ENCODE assay signal across 16 mouse cellular contexts in genomic region chr8:95348356-95348755, GRCm38 (mm10). TPM values are rescaled to one million over a fixed set of nuclear protein-coding genes. Genes with fewer than 3 reads are reported as not detected.
A peak's percentile ranks its signal among the peaks of the same experiment; 100 is the strongest.
DNase-seq lines count a peak whose midpoint lies in the region; ATAC-seq and TF ChIP-seq lines count a peak whose summit lies in the region.
"Had no signal": no experiment of that assay in that cellular context is flagged by ENCODE, and none has a peak within 500 bp of the region (broad histone marks: within the 10 kb centered on the region; RNA-seq: fewer than 3 reads in every experiment).

No protein-coding gene starts in this region.

- no peaks in the 10 kb centered on the region for H3K79me2 ChIP-seq in heart, adult 2 months (replicated peaks; ENCODE audit: control insufficient read depth, insufficient read depth, low read length)

- no peaks in the 10 kb centered on the region for H3K27me3 ChIP-seq in heart, adult 2 months (ENCODE audit: control insufficient read depth, insufficient read depth, low read length)
- H3K27me3 ChIP-seq in hindbrain, embryonic 15.5 days, result no peaks in the 10 kb centered on the region
- peaks cover 2% of the 10 kb centered on the region; the same call in 1 of the 2 replicates for H3K27me3 ChIP-seq in hindbrain, embryonic 11.5 days (ENCODE audit: control insufficient read depth, insufficient read depth, low read length)
- H3K27me3 ChIP-seq: Patski had no signal

- no peak overlapping the region for H3K4me3 ChIP-seq in heart, adult 2 months
- H3K4me3 ChIP-seq in hindbrain, embryonic 15.5 days, result no peak overlapping the region
- H3K4me3 ChIP-seq in hindbrain, embryonic 11.5 days (ENCODE audit: low read depth, low read length), result no peak overlapping the region
- H3K4me3 ChIP-seq: embryonic facial prominence, embryonic 15.5 days had no signal

- TF ChIP-seq CTCF in heart, adult 2 months (IDR thresholded peaks at IDR 0.05), result no peak

- TF ChIP-seq EP300 in heart, adult 2 months (IDR thresholded peaks at IDR 0.05; ENCODE audit: insufficient read depth, low read depth, low read length), result no peak

- H3K9me3 ChIP-seq in hindbrain, embryonic 15.5 days, result no peaks in the 10 kb centered on the region
- H3K9me3 ChIP-seq in hindbrain, embryonic 11.5 days (ENCODE audit: control insufficient read depth, low read length), result no peaks in the 10 kb centered on the region
- H3K9me3 ChIP-seq: embryonic facial prominence, embryonic 15.5 days had no signal

- no peaks in the 10 kb centered on the region for H3K36me3 ChIP-seq in heart, adult 2 months (ENCODE audit: control insufficient read depth, insufficient read depth, low read length)
- H3K36me3 ChIP-seq in hindbrain, embryonic 15.5 days, result peaks cover 14% of the 10 kb centered on the region; the same call in 1 of the 2 replicates
- no peaks in the 10 kb centered on the region for H3K36me3 ChIP-seq in hindbrain, embryonic 11.5 days (ENCODE audit: control insufficient read depth, insufficient read depth, low read length)

- TF ChIP-seq POLR2A in heart, adult 2 months (IDR thresholded peaks at IDR 0.05; ENCODE audit: insufficient read depth, low read depth, low read length), result no peak

- ATAC-seq in hindbrain, embryonic 15.5 days (ENCODE audit: low FRiP score, low read depth), result no peak
- no peak for ATAC-seq in hindbrain, embryonic 11.5 days (ENCODE audit: low FRiP score)
- peak; percentile 7 for ATAC-seq in inflammation-experienced regulatory T-cells, adult 6 months
- ATAC-seq: Patski had no signal

- peak overlapping the region; percentile 44; the same call in 1 of the 2 replicates for H3K27ac ChIP-seq in heart, adult 2 months
- 0 out of 2 replicates have a peak overlapping the region, but pooled peaks have one; percentile 37 for H3K27ac ChIP-seq in hindbrain, embryonic 15.5 days (replicated peaks)
- H3K27ac ChIP-seq in hindbrain, embryonic 11.5 days (ENCODE audit: low read depth, low read length), result no peak overlapping the region

- 82% methylated on average over 2 of the region's 2 CpGs for WGBS in heart, adult 2 months
- 78% methylated on average over 2 of the region's 2 CpGs for WGBS in hindbrain, embryonic 15.5 days
- 88% methylated on average over 2 of the region's 2 CpGs for WGBS in hindbrain, embryonic 11.5 days

- peaks cover 10% of the 10 kb centered on the region for H3K4me1 ChIP-seq in heart, adult 2 months (ENCODE audit: control insufficient read depth, insufficient read depth, low read length)
- peaks cover 40% of the 10 kb centered on the region for H3K4me1 ChIP-seq in hindbrain, embryonic 15.5 days (replicated peaks)
- H3K4me1 ChIP-seq in hindbrain, embryonic 11.5 days (replicated peaks; ENCODE audit: control insufficient read depth, insufficient read depth, low read length), result no peaks in the 10 kb centered on the region; the same call in 1 of the 2 replicates

- DNase-seq in heart, adult 2 months, result no peak
- DNase-seq in heart, adult 9 months (ENCODE audit: low spot score in 2 of 2), result no peak
- DNase-seq in hindbrain, embryonic 11.5 days (ENCODE audit: low spot score), result no peak
- DNase-seq in 416B (ENCODE audit: low read depth), result peak; percentile 26
- DNase-seq in thymus, postnatal 14 days, result no peak
- no peak for DNase-seq in testis, postnatal 14 days (ENCODE audit: low spot score)
- DNase-seq: thymus, postnatal 4 days had no signal

- intact Hi-C loops in heart, adult 2 months (cut with DNase I), result loop anchor here (5.0 kb wide), 1 partner anchor 139 kb away; no protein-coding TSS in a partner anchor

- 0 out of 2 replicates have a peak overlapping the region, but pooled peaks have one; percentile 30 for H3K4me2 ChIP-seq in hindbrain, embryonic 15.5 days
- no peak overlapping the region for H3K4me2 ChIP-seq in hindbrain, embryonic 11.5 days (replicated peaks; ENCODE audit: low read depth, low read length)

- no peak overlapping the region for H3K9ac ChIP-seq in heart, adult 2 months (ENCODE audit: low read depth, low read length)
- H3K9ac ChIP-seq in hindbrain, embryonic 15.5 days, result no peak overlapping the region
- H3K9ac ChIP-seq in hindbrain, embryonic 11.5 days (ENCODE audit: low read depth, low read length), result no peak overlapping the region
- H3K9ac ChIP-seq: embryonic facial prominence, embryonic 15.5 days had no signal

RNA-seq across cellular contexts. Expression of gene Mmp15, which starts 3.7 kb away (rescaled TPM):
- total RNA-seq in heart, adult 2 months (2021), result 10 to 100 TPM; 53.4 to 67.5 TPM
- 56.7 and 58.4 TPM in 2 replicates for polyA plus RNA-seq in heart, adult 2 months (2012; rRNA removed)
- polyA plus RNA-seq in hindbrain, embryonic 15.5 days (2015; fragmentation: Nextera tagmentation; extraction: Ambion mirVana), result 20.0 and 22.1 TPM in 2 replicates
- polyA plus RNA-seq in hindbrain, embryonic 11.5 days (2014; fragmentation: Nextera tagmentation; extraction: Ambion mirVana), result 13.0 and 15.7 TPM in 2 replicates
- polyA plus RNA-seq in inflammation-experienced regulatory T-cells, adult 6 months (2017; shearing (Covaris generic)), result 1 to 10 TPM in 1 of 3 experiments, under 1 TPM in 2; 0.53 to 1.3 (median 0.63) TPM
- total RNA-seq: megakaryocyte, adult 5-6 weeks had no signal

RNA-seq across cellular contexts. Expression of gene Usb1, which starts 16.3 kb away (rescaled TPM):
- 10 to 100 TPM; 12.2 to 15.2 TPM for total RNA-seq in heart, adult 2 months (2021)
- 23.9 and 31.1 TPM in 2 replicates for polyA plus RNA-seq in heart, adult 2 months (2012; rRNA removed)
- polyA plus RNA-seq in hindbrain, embryonic 15.5 days (2015; fragmentation: Nextera tagmentation; extraction: Ambion mirVana), result 34.8 and 35.8 TPM in 2 replicates
- 36.5 and 40.3 TPM in 2 replicates for polyA plus RNA-seq in hindbrain, embryonic 11.5 days (2014; fragmentation: Nextera tagmentation; extraction: Ambion mirVana)
- 10 to 100 TPM; 59.7 to 62.9 (median 59.7) TPM for polyA plus RNA-seq in inflammation-experienced regulatory T-cells, adult 6 months (2017; shearing (Covaris generic))

RNA-seq across cellular contexts. Expression of gene Zfp319, which starts 16.6 kb away (rescaled TPM):
- total RNA-seq in heart, adult 2 months (2021), result 1 to 10 TPM; 7.6 to 8.1 TPM
- 5.5 and 7.3 TPM in 2 replicates for polyA plus RNA-seq in heart, adult 2 months (2012; rRNA removed)
- polyA plus RNA-seq in hindbrain, embryonic 15.5 days (2015; fragmentation: Nextera tagmentation; extraction: Ambion mirVana), result 15.2 and 16.5 TPM in 2 replicates
- 8.9 and 10.0 TPM in 2 replicates for polyA plus RNA-seq in hindbrain, embryonic 11.5 days (2014; fragmentation: Nextera tagmentation; extraction: Ambion mirVana)
- polyA plus RNA-seq in inflammation-experienced regulatory T-cells, adult 6 months (2017; shearing (Covaris generic)), result 1 to 10 TPM; 3.1 to 4.2 (median 3.6) TPM

RNA-seq across cellular contexts. Expression of gene Tepp, which starts 38.0 kb away (rescaled TPM):
- total RNA-seq in heart, adult 2 months (2021), result not detected
- polyA plus RNA-seq in heart, adult 2 months (2012; rRNA removed), result 0.44 and 0.59 TPM in 2 replicates
- polyA plus RNA-seq in hindbrain, embryonic 15.5 days (2015; fragmentation: Nextera tagmentation; extraction: Ambion mirVana), result 2.3 and 3.6 TPM in 2 replicates
- not detected in 2 replicates for polyA plus RNA-seq in hindbrain, embryonic 11.5 days (2014; fragmentation: Nextera tagmentation; extraction: Ambion mirVana)
- not detected for polyA plus RNA-seq in inflammation-experienced regulatory T-cells, adult 6 months (2017; shearing (Covaris generic))
- total RNA-seq: megakaryocyte, adult 5-6 weeks; neutrophil, adult 5-6 weeks had no signal
- polyA plus RNA-seq: forebrain, embryonic 11.5 days; intestine, embryonic 14.5 days; Patski; stomach, embryonic 14.5 days had no signal

RNA-seq across cellular contexts. Expression of gene Cngb1, which starts 42.0 kb away (rescaled TPM):
- total RNA-seq in heart, adult 2 months (2021), result under 1 TPM; 0.61 to 0.63 TPM
- 1.00 and 1.2 TPM in 2 replicates for polyA plus RNA-seq in heart, adult 2 months (2012; rRNA removed)
- 0.43 TPM in 2 replicates for polyA plus RNA-seq in hindbrain, embryonic 15.5 days (2015; fragmentation: Nextera tagmentation; extraction: Ambion mirVana)
- polyA plus RNA-seq in hindbrain, embryonic 11.5 days (2014; fragmentation: Nextera tagmentation; extraction: Ambion mirVana), result 0.66 and 0.71 TPM in 2 replicates
- polyA plus RNA-seq in inflammation-experienced regulatory T-cells, adult 6 months (2017; shearing (Covaris generic)), result under 1 TPM in 1 of 3 experiments, not detected in 2; 0.32 TPM
